Mouse (Mus musculus) 416B (cell line): Measurements from ENCODE around the gene Cfdp1.

ENCODE experiments used
- DNase-seq: peaks from one replicate; pipeline ENCODE4 v3.0.0; 2011; ENCODE audit warnings: low read depth

The Cfdp1 gene

DNA sequence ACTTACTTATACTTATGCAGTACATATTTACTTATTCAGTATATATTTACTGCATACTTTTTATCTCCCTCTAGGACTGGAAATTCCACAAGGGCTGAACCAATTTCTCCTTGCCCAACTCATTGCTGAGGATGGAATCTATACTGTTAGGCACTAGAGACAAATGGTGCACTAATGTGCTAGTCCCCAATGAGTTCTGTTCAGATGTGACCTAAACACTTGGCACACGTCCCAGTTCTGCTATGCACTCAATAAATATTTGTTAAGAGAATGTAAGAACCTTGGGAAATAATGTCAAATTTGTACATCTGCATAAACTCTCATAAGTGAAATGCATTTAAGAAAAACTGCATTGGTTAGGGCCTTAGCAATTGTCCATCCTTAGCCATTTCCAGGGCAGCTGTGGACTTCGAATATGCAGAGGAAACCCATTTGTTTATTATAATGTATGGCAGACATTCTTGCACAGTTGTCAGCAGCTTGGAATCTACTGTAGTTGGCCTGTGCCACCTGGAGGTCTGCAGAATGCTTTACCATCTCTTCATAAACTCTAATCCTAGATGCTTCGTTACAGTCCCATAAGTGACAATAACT, 60.7 kb downstream of the Cfdp1 start:
- DNase-seq: no peak

DNA sequence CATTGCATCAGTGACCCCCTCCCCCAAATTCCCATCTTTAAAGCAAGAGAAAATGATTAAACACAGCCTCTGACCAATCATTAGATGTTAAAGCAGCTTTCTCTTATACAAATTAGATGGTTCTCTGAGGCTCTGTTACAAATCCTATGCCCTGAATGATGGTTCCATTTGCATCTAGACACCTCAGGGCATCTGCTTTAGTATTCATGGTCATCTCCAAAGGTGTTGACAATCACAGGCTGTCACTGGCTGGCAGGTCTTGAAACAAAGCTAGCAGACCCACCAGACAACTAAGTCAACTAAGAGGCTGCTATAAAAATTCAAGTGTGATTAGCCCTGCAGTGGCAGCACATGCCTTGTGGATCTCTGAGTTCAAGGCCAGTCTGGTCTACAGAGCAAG, 64.5 kb downstream of the Cfdp1 start:
- no peak for DNase-seq

DNA sequence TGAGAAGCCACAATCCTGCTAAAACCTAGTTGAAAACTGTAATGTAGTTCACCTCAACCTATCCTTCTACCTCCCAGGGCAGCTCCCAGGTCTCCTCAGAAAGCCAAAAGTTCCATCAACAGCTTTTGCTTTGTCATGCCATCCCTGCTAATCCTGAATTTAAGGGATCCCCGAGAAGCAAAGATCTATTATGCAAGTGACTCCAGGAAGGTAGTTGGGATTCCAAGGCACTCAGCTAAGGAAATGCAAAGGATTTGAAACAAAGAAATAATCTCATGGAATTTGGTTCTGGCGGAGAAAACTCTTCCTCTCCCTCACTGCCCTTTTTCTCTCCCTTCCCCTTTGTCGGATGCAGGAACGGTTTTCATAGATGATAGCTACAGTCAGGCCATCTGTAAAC, 64.9 kb downstream of the Cfdp1 start:
- DNase-seq: no peak

DNA sequence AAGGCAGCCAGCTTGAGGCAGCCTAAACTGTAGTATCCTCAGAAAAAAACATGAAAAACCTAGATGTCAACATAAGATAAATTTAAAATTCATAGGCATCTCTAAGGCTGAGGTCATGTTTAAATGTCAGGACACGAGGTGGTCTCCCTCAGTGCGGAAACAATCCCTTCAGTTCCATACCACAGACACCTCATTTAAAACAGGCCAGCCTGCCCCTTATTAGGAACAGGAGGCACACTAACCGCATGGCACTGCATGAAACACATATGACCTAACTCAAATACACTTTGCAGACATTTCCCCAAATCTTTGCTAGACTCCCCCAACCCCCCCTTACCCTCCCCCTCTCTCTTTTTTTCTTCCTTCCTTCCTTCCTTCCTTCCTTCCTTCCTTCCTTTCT, 65.6 kb downstream of the Cfdp1 start:
- no peak for DNase-seq

DNA sequence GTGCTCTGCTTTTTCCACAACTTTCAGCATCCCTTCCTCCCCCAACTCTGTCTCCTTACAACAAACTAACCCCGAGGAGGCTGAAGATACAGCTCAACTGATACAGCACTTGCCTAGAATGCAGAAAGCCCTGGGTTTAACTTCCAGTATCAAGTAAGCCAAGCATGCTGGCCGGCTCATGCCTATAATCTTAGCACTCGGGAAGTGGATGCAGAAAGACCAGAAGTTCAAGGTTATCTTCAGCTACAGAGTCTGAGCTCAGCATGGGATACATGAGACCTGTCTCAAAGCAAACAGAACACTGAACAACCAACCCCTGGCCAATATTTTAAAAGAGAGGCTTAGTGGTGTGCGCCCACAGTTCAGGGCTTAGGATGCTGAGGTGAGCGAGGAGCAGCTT, 66.0 kb downstream of the Cfdp1 start:
- no peak for DNase-seq

DNA sequence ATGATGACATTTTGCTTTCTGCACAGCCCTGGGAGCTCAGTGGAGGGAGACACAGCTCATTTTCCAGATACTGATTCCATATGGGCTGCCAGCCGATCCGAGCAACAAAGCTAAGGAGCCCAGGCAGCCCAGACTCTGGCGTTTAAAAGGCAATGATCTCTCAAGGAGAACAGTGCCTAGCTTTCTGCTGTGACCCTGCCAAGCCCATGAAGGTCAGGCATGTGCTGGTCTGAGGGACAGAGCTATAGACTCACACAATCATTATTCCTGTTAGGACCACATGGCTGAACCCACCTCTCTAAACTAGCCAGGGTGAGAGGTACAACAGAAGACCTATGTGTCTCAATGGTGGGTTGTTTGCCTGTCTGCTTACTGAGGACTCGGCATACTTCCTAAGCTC, 66.4 kb downstream of the Cfdp1 start:
- DNase-seq: no peak

DNA sequence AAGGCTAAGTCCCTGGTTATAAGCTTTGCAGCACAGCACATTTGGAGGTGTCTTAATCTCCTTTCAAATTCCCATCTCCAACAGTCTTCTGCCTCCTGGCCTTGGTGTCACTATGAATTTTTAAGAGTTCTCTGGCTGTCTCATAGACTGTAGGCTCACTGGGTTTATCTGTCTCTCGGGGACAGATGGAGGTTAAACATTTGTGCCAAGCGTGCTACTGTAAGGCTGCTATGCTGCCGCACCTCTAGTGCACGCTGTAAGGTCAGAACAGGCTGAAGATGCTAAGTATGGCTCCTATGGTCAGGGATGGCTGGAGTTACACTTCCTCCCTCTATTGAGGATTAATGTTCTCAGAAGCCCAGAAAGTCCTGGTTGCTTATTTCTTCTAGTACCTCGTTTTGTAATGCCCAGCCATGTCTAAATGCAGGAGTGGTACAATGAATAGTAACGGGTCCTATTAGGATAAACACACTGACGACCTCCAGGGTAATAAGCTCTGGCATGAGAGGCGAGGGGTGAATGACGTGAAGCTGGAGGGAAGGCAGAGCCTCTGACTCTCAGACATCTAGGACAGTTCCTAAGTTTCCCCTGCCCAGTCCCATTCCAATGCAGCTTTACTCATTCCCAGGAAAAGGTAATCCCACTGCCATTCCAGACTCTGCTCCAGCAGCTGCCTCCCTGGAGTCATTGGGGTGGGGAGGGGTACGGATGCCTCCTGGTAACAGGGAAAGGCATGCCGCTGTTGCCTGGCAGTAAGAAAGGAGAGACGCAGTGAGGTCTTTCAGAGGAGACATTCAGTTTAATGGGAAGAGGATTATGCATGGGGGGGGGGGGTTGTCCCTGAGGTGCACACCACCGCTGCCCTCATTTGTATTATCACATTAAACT, 67.1 kb downstream of the Cfdp1 start:
- DNase-seq: no peak

DNA sequence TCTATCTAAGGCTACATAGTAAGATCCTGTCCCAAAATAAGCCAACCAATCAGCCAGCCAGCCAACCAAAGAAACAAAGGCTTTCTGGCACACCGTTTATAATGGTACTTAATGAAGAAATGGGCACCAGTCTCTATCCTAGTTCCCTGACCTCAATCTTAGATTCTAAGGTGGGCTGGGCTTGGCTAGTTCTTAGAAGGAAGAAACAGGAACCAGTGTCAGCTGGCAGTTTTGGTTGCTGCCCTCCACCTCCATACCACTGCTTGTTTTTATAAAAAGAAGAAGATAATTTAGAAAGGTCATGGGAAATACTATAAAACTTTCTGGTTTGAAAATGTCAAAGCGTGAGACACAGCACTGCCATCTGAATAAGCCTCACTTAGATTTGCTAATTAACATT, 68.0 kb downstream of the Cfdp1 start:
- no peak for DNase-seq

DNA sequence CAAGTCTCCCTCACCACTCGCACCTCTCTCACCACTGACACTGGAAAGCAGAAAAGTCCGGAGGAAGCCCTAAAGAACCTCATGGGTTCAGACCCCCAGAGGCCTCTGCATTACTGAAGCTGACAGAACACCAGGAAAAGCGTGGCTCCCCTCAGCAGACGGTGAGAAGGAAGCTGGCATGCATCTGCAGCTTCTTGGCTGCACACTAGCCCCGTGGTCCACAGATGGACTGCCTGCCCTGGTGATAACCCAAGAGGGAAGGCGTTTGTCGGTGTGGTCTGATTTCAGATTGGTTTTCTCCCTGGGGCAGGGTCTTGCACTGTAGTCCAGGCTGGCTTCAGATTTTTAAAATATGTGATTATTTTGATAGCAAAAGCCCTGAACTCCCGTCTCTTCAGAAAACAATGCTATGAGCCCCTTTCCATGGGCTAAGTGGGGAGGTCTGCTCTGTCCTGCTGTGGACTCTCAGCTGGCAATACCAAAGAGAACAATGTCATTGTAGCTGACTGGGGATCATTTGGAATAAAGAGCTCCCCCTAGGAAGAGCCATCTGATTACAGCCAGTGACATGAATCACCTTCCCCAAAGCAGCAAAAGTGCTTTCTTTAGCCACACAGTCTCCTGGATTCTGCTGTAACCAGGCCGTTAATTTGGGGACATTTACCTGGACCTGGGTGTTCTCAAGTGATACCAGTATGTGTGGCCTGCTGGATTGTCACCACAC, 71.3 kb downstream of the Cfdp1 start:
- DNase-seq: no peak

DNA sequence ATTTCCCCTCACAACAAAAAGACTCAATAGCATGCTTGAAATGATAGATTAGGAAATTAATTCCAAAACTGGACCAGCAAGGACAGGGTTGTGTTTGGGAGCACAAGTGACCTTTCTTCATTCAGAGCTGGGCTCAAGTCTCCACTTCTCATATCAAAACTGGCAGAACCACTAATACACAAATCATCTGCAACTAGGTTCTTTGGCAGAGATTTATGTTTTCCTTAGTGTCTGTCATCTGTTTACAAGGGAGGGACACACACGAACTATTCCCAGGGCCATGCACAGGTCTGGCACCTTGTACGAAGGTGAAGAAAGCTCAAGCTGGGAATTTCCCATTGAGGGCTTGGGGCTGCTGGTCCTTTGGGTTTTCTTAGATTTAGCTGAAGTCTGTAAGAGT, 71.9 kb downstream of the Cfdp1 start:
- no peak for DNase-seq

DNA sequence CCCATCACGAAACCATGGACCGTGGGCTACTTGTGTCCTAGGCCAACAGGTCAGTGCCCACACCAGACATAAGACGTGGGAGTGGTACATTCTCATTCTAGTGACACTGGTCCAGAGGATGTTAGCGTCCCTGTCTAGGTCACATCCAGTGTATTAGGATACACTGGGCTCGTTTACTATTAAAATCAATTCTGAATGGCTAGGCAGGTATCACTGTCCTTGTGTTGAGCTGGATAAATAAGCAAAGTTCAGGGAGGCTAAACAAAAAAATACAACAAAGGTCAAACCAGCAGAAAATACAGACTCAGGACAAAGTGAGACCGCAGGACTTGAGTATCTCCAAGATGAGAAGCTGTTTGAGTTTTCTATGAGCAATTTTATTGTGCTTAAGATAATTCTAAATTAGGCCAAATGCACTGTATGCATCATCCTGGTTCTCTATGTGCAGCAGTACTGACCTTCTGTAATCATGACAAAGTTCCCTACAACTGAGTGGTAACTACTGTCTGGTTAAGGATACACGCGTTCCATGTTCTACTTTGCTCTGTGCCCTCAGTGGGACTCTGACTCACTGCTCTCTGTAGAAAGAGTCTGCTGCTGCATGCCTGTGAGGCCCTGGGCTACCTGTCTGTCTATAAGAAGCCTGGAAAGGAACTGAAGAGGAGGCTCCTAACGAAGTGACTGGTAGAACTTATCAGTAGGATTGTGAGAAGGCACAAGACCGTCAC, 73.2 kb downstream of the Cfdp1 start:
- DNase-seq: no peak

DNA sequence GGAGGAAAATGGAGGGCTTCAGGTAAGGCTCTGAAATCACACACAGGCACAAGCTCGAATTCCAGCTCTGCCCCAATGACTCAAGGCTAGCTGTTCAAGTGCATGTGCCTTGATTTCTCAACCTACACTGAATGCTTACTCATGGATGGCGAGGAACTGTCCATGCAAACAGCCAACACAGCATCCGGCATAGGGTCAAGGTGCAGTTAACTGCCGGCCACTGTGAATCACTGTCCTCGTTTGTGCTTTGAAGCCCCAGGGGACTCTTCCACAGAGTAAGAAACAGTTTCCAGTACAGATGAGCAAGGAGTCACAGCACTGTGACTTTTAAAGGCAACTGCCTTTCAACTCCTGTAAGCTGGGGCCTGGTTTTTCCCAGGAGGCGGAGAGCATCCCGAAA, 74.4 kb downstream of the Cfdp1 start:
- DNase-seq: peak; percentile 40

DNA sequence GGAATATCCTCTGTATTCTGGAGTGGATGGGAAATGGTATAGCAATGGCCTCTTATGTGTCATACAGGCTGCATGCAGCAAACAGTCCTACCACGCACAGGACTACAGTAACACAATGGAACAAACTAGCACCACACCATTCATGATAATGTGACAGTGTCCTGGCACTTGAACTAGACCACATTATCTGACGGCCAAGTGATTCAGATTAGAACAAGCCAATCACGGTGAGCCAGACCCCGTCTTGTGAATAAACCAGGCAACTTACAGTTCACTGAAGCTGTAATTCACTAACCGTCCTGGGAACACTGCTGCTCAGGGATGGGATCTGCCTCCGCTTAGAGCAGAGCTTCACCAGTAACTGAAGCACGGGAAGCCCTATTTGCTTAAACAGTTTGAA, 75.3 kb downstream of the Cfdp1 start:
- no peak for DNase-seq

DNA sequence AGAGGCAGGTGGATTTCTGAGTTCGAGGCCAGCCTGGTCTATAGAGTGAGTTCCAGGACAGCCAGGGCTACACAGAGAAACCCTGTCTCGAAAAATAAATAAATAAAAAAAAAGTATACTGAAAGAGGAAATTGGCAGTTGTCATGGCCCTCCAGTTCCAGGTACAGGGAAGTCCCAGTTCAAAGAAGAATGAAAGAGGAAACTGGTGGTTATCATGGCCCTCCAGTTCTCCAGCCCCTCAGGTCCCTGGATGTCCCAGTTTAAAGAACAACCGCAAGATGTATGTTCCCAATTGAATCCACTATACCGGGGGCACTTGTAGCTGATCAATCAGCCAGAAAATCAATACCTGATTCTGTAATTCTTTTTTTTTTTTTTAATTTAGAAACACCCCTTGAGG, 77.6 kb downstream of the Cfdp1 start:
- no peak for DNase-seq

DNA sequence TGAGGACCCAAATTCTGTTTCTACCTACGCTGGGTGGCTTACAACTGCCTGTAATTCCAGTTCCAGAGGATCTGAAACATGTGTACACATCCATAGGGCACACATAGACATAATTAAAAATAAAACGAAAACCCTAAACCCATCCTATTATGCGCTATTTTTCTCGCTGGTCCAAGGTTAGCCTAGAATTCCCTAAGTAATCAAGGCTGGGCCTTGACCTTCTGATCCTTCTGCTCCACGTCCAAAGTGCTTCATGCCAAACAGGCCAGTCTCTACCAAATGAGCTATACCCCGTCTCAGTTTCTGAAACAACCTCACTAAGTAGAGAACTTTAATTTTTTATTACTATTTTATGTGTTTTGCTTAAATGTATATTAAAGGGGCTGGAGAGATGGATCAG, 78.3 kb downstream of the Cfdp1 start:
- DNase-seq: no peak

DNA sequence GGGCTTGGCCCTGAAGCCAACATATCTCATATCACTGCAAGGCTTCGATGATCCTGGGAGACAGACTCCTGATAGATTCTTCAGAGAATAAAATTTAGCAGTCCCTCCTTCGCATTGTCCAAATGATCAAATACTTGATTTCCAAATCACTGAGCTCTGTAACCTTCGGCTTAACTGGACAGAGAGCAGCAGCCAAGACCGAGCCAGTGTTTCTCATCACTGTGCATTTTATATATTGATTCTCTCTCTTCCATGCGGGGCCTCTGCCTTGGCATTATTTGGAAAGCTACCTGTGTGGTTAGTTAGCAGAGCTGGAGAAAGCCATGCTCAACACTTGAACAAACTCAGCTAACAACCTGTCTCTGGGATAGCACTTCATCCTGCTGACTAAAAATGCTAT, 80.6 kb downstream of the Cfdp1 start:
- DNase-seq: no peak

DNA sequence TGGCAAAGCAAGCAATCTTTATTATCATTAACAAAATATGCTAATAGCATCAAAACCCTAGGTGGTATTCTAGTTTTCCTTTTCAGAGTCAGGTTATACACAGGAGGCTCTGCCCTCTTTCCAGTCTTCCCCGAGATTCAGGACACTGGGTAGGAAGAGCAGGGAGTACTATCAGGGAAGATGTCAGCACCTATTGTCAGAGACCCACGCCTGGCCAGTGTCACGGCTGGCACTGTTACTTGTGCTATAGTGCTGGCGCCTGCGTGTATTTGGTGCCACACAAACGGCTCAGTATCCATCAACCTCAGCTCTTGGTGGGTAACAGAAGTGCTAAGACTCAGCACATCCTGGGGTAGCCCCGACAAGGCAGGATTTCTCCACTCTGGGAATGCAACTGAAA, 81.0 kb downstream of the Cfdp1 start:
- DNase-seq: no peak

DNA sequence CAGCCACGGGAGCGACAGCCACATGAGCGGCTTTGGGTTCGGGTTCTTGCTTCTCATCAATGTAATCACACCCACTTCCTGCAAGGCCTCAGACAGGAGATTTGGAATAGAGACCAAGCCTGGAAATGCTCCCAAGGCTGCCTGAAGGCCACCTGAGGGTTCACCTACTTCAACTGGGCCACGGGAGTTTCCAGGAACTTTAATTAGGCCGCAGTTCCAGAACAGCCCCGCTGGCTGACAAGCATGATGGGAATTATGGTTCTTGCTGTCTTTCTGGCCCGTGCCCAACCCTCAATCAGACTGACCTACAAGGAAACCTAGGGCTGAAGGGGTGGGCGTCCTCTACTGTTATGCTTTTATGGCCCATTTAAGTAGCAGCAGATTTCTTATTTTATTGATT, 82.0 kb downstream of the Cfdp1 start:
- DNase-seq: no peak

DNA sequence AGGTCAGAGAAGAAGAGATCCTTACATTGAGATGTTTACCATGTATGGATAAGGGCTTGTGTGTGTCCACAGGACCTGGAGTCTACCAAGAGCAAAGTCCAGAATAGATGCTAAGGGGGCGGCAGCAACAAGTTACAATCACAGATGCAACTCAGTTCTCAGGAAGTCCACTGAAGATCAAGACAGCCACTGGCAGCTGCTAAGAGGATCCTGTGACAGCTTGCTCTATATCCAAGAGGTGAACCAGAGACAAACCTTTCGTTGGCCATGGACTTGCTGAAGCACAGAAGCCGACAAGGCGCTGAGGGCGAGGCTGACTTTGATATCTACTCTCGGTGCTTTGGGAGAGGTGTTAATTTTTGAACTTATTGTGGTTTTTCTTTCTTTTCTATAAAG, 82.5 kb downstream of the Cfdp1 start:
- DNase-seq: no peak

DNA sequence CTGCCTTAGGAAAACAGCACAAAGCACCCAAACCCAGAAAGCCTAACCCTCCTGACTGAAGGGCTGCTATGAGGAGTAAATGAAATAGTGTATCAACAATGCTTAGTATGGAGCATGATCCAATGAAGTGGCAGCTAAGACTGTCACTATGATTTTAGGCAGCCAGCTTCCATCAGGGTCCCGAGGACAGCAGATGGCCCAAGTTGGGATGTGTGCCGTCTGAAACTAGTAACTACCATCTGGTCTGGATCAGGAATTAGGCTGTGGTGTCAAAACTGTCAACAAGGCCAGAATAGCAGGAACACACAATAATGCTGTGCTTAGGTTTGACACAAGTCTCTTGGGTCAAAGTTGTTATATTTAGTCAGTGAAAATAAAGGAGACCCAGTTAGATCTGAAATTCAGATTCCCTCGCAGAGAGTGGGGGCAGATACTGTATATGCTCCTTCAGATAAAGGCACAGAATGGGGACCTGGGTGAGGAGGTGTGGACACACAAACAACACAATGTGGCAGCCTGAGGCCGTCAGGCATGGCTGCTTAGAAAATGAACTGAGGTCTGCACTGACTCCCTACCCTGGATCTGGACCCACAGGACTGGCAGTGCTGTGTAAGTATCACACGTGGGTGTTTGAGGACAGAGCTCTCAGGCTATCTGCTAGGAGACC, 83.0 kb downstream of the Cfdp1 start:
- DNase-seq: no peak

DNA sequence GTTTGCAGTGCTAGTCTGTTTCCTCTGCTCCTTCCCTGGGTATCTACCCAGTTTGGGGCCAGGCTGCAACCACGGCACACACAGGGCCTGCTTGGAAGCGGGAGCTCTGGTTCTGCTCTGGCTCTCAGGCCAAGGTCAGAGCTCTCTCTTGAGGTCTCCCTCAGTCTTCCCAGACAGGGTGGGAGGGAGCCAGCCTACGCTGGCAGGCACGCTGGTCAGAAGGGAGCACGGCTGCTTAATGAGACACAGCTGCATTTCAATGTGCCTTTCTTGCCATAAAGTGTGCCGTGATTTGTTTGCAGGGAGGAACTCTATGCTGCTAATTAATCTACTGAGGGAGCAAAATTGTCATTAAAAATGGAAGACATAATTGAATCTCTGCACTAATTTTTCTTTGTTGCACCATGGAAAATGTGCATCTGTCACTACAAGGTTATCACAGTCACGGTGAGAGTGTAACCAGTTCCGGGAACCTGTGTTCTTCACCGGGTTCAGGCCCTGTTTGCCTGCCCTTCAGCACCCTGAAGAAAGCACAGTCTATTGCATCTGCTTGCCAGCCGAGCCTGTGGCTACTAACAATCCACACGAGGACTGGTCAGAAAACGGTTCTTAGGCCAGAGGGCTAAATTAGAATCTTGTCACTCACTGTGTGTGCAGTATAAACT, 84.2 kb downstream of the Cfdp1 start:
- DNase-seq: no peak

DNA sequence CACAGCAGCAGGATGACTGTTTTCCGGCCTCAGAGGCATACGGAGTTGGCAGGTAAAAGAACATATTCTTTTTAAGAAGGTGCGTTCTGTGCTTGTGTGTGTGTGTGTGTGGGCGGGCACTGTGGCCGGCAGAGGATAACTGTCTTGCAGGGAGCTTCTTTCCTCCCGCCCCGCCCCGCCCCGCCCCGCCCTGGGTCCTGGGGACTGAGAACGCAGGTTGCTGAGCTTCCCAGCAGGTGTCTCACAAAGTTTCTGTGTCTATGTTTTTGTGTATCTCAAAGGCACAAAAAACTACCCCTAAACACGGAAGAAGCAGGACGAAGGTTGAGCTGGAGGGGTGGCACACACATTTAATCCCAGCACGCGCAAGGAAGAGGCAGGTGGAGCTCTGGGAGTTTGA, 84.8 kb downstream of the Cfdp1 start:
- no peak for DNase-seq
